Mouse (Mus musculus) frontal cortex, postnatal 25 days (tissue): ENCODE measurements around the gene Aak1.
"Not testable (repeated sequence)": the region's sequence is repeated elsewhere in the genome, so short reads cannot be mapped to it uniquely, and the experiment has no call there.

Experiments used
- DNase-seq, 2 experiments: peaks; one replicate each; pipeline ENCODE4 v3.0.0; 2022; ENCODE audit warnings: low spot score in 2 of 2

Aak1 gene

GRCm38 (mm10) chr6:86839089-86839488, 10.2 kb upstream of the Aak1 start:
- no peak for DNase-seq

- no peak for DNase-seq
Observed at GRCm38 (mm10) chr6:86841949-86842348, 7.4 kb upstream of the Aak1 start.

- no peak for DNase-seq
Observed at GRCm38 (mm10) chr6:86843636-86844035, 5.7 kb upstream of the Aak1 start.

- DNase-seq: no peak
Observed at GRCm38 (mm10) chr6:86846467-86846866, 2.9 kb upstream of the Aak1 start.

GRCm38 (mm10) chr6:86847816-86848215, 1.5 kb upstream of the Aak1 start:
- no peak for DNase-seq

GRCm38 (mm10) chr6:86848580-86848914, 770 bp upstream of the Aak1 start:
- DNase-seq: no peak

- DNase-seq: peak in 1 of 2 experiments; percentile 52
Observed at GRCm38 (mm10) chr6:86849692-86850445, 552 bp downstream of the Aak1 start.

GRCm38 (mm10) chr6:86850588-86850987, 1.3 kb downstream of the Aak1 start:
- DNase-seq: no peak

- no peak for DNase-seq
Observed at GRCm38 (mm10) chr6:86851561-86851960, 2.2 kb downstream of the Aak1 start.

- no peak for DNase-seq
Observed at GRCm38 (mm10) chr6:86853928-86854327, 4.6 kb downstream of the Aak1 start.

- DNase-seq: no peak
Observed at GRCm38 (mm10) chr6:86854941-86855340, 5.6 kb downstream of the Aak1 start.

GRCm38 (mm10) chr6:86858606-86859005, 9.3 kb downstream of the Aak1 start:
- no peak for DNase-seq

GRCm38 (mm10) chr6:86860732-86861463, 11.6 kb downstream of the Aak1 start:
- no peak for DNase-seq

- DNase-seq: no peak
Observed at GRCm38 (mm10) chr6:86864358-86864757, 15.0 kb downstream of the Aak1 start.

GRCm38 (mm10) chr6:86870335-86870734, 21.0 kb downstream of the Aak1 start:
- no peak for DNase-seq

GRCm38 (mm10) chr6:86871783-86872182, 22.5 kb downstream of the Aak1 start:
- no peak for DNase-seq

- DNase-seq: no peak
Observed at GRCm38 (mm10) chr6:86874711-86875375, 25.5 kb downstream of the Aak1 start.

GRCm38 (mm10) chr6:86876451-86876850, 27.1 kb downstream of the Aak1 start:
- DNase-seq: no peak

GRCm38 (mm10) chr6:86878656-86879055, 29.3 kb downstream of the Aak1 start:
- DNase-seq: not testable (repeated sequence)

GRCm38 (mm10) chr6:86879314-86879713, 30.0 kb downstream of the Aak1 start:
- no peak for DNase-seq

GRCm38 (mm10) chr6:86884230-86884629, 34.9 kb downstream of the Aak1 start:
- DNase-seq: no peak

- DNase-seq: no peak
Observed at GRCm38 (mm10) chr6:86884746-86885145, 35.4 kb downstream of the Aak1 start.
